Mouse (Mus musculus): ENCODE results near the gene Skiv2l.
"Not testable (repeated sequence)": the region's sequence is repeated elsewhere in the genome, so short reads cannot be mapped to it uniquely, and the experiment has no call there.

The Skiv2l gene

DNA sequence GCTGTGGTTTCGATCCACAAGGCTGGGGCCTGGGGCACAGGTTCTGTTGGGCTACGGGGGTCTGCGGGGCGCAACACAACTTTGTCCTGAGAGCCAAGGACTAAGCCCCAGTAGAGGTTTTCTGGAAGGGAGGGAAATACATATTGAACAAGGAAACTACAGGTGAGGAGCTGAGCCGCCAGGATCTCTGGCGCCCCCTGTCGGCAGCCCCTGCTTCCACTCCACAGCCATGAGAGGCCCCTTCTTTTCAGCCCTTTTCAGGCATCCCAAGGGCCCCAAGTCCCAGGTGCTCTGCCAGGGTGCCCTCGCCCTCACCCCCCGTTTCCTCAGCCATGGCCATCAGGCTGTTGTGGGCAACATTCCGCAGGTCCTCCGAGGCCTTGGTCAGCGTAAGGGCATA, 36.3 kb downstream of the Skiv2l start:
- DNase-seq (ENCODE audit: low read depth, low spot score), result peak; percentile 55

GRCm38 (mm10) chr17:34811275-34811674, 38.7 kb downstream of the Skiv2l start:
- no peak for DNase-seq (ENCODE audit: low read depth, low spot score)

DNA sequence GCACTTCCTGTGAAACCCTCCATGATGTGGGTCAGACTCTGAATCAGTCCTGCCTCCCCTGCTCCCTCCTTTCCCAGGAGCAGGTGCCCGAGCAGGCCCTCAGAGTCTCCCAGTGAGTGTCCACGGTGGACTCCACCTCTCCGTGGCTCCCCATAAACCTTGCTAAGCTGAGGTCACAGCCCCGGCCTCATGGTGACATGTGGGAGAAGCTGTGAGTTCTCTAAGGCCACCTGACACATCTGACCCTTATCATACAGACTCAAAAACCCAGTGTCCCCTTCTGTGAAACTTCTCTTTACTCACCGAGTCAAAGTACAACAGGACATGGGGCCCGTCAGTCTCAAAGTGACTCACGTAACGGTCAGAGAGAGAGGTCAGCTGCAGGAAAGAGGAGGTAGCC, 39.2 kb downstream of the Skiv2l start:
- DNase-seq (ENCODE audit: low read depth, low spot score), result not testable (repeated sequence)

DNA sequence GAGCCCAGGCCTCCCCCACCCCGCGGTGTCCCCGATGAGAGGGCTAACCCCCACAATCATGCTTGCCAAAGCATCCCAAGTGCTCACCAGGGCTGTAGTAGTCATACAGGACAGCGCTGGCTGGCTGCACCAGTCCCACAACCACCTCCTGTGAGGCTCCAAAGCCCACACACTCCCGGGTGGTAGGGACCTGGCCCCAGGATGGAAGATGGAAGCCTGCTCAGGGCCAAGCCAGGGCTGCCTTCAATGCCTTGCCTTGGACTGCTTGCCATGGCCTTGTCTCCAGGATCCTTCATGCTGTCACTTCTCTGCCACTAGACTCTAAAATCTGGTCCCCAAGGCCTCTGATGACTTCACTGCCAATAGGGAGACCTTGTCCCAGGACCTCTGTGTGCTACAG, 39.6 kb downstream of the Skiv2l start:
- not testable (repeated sequence) for DNase-seq (ENCODE audit: low read depth, low spot score)

GRCm38 (mm10) chr17:34808599-34809205, 41.3 kb downstream of the Skiv2l start:
- DNase-seq (ENCODE audit: low read depth, low spot score), result no peak

GRCm38 (mm10) chr17:34807176-34807575, 42.8 kb downstream of the Skiv2l start:
- no peak for DNase-seq (ENCODE audit: low read depth, low spot score)

DNA sequence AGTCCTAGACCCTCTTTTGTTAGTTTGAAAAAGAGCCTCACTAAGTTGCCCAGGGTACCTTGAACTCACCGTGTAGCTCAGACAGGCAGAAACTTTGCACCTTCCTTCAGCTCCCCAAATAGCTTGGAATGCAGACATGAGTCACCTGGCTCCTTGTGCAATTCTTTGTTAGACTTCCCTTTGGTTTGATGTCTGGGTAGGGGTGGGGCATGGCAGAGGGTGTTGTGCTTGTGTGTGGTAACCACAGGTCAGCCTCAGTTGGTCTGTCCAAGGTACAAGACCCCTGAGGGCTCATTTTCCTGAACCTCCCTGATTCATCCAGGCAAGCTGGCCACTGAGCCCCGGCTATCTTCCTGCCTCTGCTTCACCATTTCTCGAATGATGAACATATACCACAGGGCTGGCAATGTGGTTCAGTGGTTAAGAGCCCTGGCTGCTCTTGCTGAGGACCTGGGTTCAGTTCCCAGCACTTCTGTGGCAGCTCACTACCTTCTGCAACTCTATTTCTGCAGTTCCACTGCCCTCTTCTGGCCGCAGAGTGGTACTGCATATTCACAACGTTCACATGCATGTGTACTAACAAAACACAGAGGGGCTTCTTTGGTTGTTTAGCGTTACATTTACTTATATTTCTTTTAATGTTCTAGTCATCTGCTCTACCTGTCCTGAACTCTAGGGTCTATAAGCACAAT, 45.0 kb downstream of the Skiv2l start:
- peak; percentile 29 for DNase-seq (ENCODE audit: low read depth, low spot score)

DNA sequence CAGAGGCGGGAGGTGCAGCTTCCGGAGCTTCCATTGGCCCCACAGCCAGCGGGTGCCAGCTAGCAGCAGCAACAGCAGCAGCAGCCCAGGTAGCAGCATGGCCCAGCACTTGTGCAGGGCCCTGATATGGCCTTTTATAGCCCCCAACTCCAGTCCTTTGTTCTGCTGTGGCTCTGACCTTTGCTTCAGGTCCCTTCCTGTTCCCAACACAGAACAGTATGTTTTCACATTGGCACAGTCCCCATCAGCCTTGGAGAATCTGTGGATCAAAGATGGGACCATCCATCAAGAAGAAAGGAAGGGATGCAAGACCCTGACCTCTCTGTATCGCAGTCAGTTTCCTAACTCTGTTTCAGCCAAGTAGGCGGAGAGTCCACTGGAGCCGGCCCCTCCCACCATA, 45.7 kb downstream of the Skiv2l start, which contains the start of gene Cyp21a1:
TSS of gene Cyp21a1 (minus strand) at position 261 of the 400 bp plus-strand sequence.
- DNase-seq (ENCODE audit: low read depth, low spot score), result not testable (repeated sequence)

- not testable (repeated sequence) for DNase-seq (ENCODE audit: low read depth, low spot score)
These were observed 46.6 kb downstream of the Skiv2l start for GRCm38 (mm10) chr17:34803367-34803766.

GRCm38 (mm10) chr17:34802756-34803155, 47.3 kb downstream of the Skiv2l start:
- not testable (repeated sequence) for DNase-seq (ENCODE audit: low read depth, low spot score)

- DNase-seq (ENCODE audit: low read depth, low spot score), result not testable (repeated sequence)
These were observed 49.2 kb downstream of the Skiv2l start for GRCm38 (mm10) chr17:34800781-34801305.

DNA sequence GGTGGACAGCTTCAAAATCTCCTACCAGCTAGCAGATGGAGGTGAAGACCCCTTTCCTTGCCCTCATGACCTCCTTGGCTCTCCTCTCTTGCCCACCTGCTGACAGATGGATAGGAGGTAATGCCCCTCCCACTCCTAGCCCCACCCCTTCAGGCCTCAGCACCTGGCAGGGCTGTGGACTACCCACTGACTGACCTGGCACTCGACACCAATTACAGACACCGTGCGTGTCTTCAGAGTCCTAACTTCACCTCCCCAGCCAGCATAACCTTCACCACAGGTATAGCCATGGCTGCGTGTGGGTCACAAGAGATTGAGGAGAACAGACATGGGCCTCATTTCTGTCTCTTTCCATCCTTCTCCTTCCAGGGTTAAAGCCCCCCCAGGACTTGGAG, 50.5 kb downstream of the Skiv2l start:
- DNase-seq (ENCODE audit: low read depth, low spot score), result no peak

- no peak for DNase-seq (ENCODE audit: low read depth, low spot score)
These were observed 51.0 kb downstream of the Skiv2l start for GRCm38 (mm10) chr17:34798866-34799530.

- not testable (repeated sequence) for DNase-seq (ENCODE audit: low read depth, low spot score)
These were observed 51.9 kb downstream of the Skiv2l start for GRCm38 (mm10) chr17:34798071-34798470.

DNA sequence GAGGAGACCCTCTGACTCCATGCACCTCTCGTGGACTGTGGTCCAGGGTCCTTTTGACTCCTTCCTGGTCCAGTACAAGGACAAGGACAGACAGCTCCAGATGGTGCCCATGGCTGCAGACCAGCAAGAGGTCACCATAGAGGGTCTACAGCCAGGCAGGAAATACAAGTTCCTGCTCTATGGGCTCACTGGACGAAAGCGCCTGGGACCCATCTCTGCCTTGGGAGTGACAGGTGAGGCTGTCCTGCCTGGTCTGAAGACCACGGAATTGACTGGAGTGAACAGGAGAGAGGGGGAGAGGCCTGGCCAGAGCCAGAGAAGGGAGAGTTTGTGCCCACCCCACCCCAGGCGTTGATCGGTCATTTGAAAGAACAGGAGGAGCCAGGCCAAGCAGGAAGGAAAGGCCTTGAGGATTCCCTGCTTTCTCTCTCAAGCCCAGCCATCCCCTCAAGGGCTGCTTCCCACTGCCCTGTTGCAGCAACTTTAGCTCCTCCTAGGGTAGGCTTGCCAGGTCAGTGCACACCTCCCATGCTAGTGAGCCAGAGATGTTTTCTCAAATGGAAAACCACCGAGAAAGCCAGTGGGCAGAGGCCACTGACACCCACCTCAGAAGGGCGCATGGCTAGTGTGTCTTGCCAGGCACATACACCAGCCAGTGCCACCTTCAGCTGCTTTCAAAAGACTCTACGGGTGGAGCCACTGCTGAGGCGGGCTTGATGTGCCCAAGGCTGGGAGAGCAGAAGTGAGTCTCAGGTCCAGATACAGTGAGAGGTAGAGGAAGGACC, 52.6 kb downstream of the Skiv2l start:
- DNase-seq (ENCODE audit: low read depth, low spot score), result not testable (repeated sequence)

DNA sequence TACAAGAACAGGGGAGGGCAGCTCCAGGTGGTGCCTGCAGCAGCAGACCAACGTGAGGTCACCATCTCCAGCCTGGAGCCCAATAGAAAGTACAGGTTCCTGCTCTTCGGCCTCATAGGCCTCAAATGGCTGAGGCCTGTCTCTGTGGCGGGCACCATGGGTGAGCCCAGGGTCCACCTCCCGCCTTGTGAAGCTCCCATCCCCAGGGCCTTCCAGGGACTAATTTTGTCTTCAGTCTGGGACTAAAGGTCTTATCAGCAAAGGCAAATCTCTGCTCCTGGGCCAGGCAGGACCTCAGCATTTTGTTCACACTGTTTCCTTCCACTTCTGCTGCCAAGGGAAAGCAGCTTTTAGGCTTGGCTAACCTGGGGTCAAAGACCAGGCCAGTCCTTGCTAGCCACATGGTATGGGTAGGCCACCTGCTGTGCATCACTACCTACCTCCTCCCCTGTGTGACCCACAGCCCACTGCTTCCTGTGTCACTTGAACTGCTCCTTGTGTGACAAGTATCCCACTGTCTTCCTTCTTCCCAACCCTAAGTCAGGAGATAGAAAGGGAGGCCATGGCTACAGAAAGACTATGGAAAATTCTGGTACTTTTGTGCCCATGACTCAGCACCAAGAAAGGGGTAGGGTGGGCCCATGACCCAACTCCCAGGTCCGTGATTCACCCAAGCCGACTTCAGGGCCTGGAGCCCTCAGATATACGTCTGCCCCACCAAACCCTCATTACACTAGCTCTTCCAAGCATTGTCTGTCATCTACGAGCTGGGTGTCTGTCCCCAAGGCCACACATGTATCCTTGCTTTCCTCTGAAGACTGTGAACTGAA, 53.5 kb downstream of the Skiv2l start:
- DNase-seq (ENCODE audit: low read depth, low spot score), result no peak

DNA sequence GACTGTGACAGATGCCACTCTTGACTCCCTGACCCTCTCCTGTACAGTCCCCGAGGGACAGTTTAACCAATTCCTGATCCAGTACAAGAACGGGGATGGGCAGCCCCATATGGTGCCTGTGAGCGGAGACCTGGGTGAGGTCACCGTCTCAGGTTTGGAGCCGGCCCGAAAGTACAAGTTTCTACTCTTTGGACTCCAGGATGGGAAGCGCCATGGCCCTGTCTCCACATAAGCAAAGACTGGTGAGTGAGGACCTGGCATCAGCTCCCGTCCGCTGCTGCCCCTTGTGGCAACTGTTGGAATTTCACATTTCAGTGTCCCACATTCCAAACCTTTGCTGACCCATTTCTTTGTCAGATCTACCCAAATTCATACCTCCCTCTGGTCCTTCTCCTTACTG, 54.4 kb downstream of the Skiv2l start:
- DNase-seq (ENCODE audit: low read depth, low spot score), result peak; percentile 37

- DNase-seq (ENCODE audit: low read depth, low spot score), result no peak
These were observed 55.0 kb downstream of the Skiv2l start for GRCm38 (mm10) chr17:34795016-34795415.
